Mouse (Mus musculus) liver, embryonic 14.5 days (tissue): ENCODE measurements at regions not wholly inside any gene's neighbourhood (a gene's known extent, or its start where the extent isn't known, plus 50 kb on each side); places are given as distances from the start of the nearest gene placed in this dataset.

Source experiments
- CTCF ChIP-seq: IDR thresholded peaks from 2 replicates; pipeline ENCODE4 v1.5.1; 2016; ENCODE audit warnings: antibody characterized with exemption, low read depth, control low read depth
- EP300 ChIP-seq: IDR thresholded peaks from 2 replicates; pipeline ENCODE4 v1.6.1; 2016; ENCODE audit warnings: antibody characterized with exemption, low read depth

- TF ChIP-seq CTCF: no peak
- no peak for TF ChIP-seq EP300
Measured at GRCm38 (mm10) chr8:113259477-113259876, 375.9 kb upstream of the Mon1b start.
